Mouse (Mus musculus) embryo, embryonic 10.5 days (tissue): ENCODE data around the gene Scn8a.
"Not testable (repeated sequence)": the region's sequence is repeated elsewhere in the genome, so short reads cannot be mapped to it uniquely, and the experiment has no call there.

Experiments
- DNase-seq: peaks from one replicate; pipeline ENCODE4 v3.0.0-alpha.2; 2015; ENCODE audit warnings: low spot score

The Scn8a gene

GRCm38 (mm10) chr15:100869558-100869957, at the start of gene Scn8a:
Scn8a (plus strand) TSS chr15:100869858.
- DNase-seq: no peak

- no peak for DNase-seq
Observed at GRCm38 (mm10) chr15:100821824-100822223, 47.8 kb upstream of the Scn8a start.

GRCm38 (mm10) chr15:100822370-100822769, 47.3 kb upstream of the Scn8a start:
- not testable (repeated sequence) for DNase-seq

GRCm38 (mm10) chr15:100825249-100825856, 44.3 kb upstream of the Scn8a start:
- no peak for DNase-seq

- DNase-seq: no peak
Observed at GRCm38 (mm10) chr15:100826076-100826475, 43.6 kb upstream of the Scn8a start.

GRCm38 (mm10) chr15:100829775-100830174, 39.9 kb upstream of the Scn8a start:
- DNase-seq: no peak

GRCm38 (mm10) chr15:100830682-100831081, 39.0 kb upstream of the Scn8a start:
- peak; percentile 43 for DNase-seq

GRCm38 (mm10) chr15:100832144-100832543, 37.5 kb upstream of the Scn8a start:
- no peak for DNase-seq

GRCm38 (mm10) chr15:100832784-100833183, 36.9 kb upstream of the Scn8a start:
- no peak for DNase-seq

- DNase-seq: no peak
Observed at GRCm38 (mm10) chr15:100836729-100837128, 32.9 kb upstream of the Scn8a start.

- DNase-seq: peak; percentile 82
Observed at GRCm38 (mm10) chr15:100838607-100839207, 31.0 kb upstream of the Scn8a start.

- no peak for DNase-seq
Observed at GRCm38 (mm10) chr15:100844336-100844735, 25.3 kb upstream of the Scn8a start.

GRCm38 (mm10) chr15:100845049-100845879, 24.4 kb upstream of the Scn8a start:
- peak; percentile 66 for DNase-seq

- no peak for DNase-seq
Observed at GRCm38 (mm10) chr15:100847193-100847592, 22.5 kb upstream of the Scn8a start.

GRCm38 (mm10) chr15:100857586-100857985, 12.1 kb upstream of the Scn8a start:
- no peak for DNase-seq

- no peak for DNase-seq
Observed at GRCm38 (mm10) chr15:100860856-100861255, 8.8 kb upstream of the Scn8a start.

GRCm38 (mm10) chr15:100865556-100865955, 4.1 kb upstream of the Scn8a start:
- no peak for DNase-seq

- DNase-seq: peak; percentile 84
Observed at GRCm38 (mm10) chr15:100870001-100870774, 530 bp downstream of the Scn8a start.

GRCm38 (mm10) chr15:100870775-100871106, 1.1 kb downstream of the Scn8a start:
- peak; percentile 78 for DNase-seq

- DNase-seq: peak; percentile 38
Observed at GRCm38 (mm10) chr15:100871107-100872011, 1.7 kb downstream of the Scn8a start.

- peak; percentile 93 for DNase-seq
Observed at GRCm38 (mm10) chr15:100873155-100873554, 3.5 kb downstream of the Scn8a start.
